Mouse (Mus musculus): ENCODE measurements around the gene Tnni3.
"Not testable (repeated sequence)": the region's sequence is repeated elsewhere in the genome, so short reads cannot be mapped to it uniquely, and the experiment has no call there.

Gene Tnni3

GRCm38 (mm10) chr7:4524212-4524922, at the start of gene Tnni3:
Gene Tnni3 (minus strand): TSS chr7:4524229.
- TF ChIP-seq GATA4 (IDR thresholded peaks at IDR 0.05; ENCODE audit: insufficient replicate concordance, low read length), result not testable (repeated sequence)

GRCm38 (mm10) chr7:4562660-4563059, 38.6 kb upstream of the Tnni3 start:
- TF ChIP-seq GATA4 (IDR thresholded peaks at IDR 0.05; ENCODE audit: insufficient replicate concordance, low read length), result no peak

GRCm38 (mm10) chr7:4557167-4557560, 33.1 kb upstream of the Tnni3 start:
- no peak for TF ChIP-seq GATA4 (IDR thresholded peaks at IDR 0.05; ENCODE audit: insufficient replicate concordance, low read length)

- TF ChIP-seq GATA4 (IDR thresholded peaks at IDR 0.05; ENCODE audit: insufficient replicate concordance, low read length), result no peak
These were observed 32.5 kb upstream of the Tnni3 start for GRCm38 (mm10) chr7:4556256-4557166.

- TF ChIP-seq GATA4 (IDR thresholded peaks at IDR 0.05; ENCODE audit: insufficient replicate concordance, low read length), result no peak
These were observed 23.2 kb upstream of the Tnni3 start, which contains the start of gene Syt5 for GRCm38 (mm10) chr7:4547221-4547641. Gene Syt5 (minus strand): TSS chr7:4547541.

- TF ChIP-seq GATA4 (IDR thresholded peaks at IDR 0.05; ENCODE audit: insufficient replicate concordance, low read length), result no peak
These were observed 22.6 kb upstream of the Tnni3 start for GRCm38 (mm10) chr7:4546591-4547131.

- no peak for TF ChIP-seq GATA4 (IDR thresholded peaks at IDR 0.05; ENCODE audit: insufficient replicate concordance, low read length)
These were observed 22.0 kb upstream of the Tnni3 start for GRCm38 (mm10) chr7:4546050-4546449.

GRCm38 (mm10) chr7:4542013-4542412, 18.0 kb upstream of the Tnni3 start:
- no peak for TF ChIP-seq GATA4 (IDR thresholded peaks at IDR 0.05; ENCODE audit: insufficient replicate concordance, low read length)

GRCm38 (mm10) chr7:4541344-4541743, 17.3 kb upstream of the Tnni3 start:
- TF ChIP-seq GATA4 (IDR thresholded peaks at IDR 0.05; ENCODE audit: insufficient replicate concordance, low read length), result no peak

- no peak for TF ChIP-seq GATA4 (IDR thresholded peaks at IDR 0.05; ENCODE audit: insufficient replicate concordance, low read length)
These were observed 15.0 kb upstream of the Tnni3 start for GRCm38 (mm10) chr7:4539019-4539418.

GRCm38 (mm10) chr7:4537181-4537580, 13.2 kb upstream of the Tnni3 start:
- TF ChIP-seq GATA4 (IDR thresholded peaks at IDR 0.05; ENCODE audit: insufficient replicate concordance, low read length), result no peak

- no peak for TF ChIP-seq GATA4 (IDR thresholded peaks at IDR 0.05; ENCODE audit: insufficient replicate concordance, low read length)
These were observed 12.3 kb upstream of the Tnni3 start for GRCm38 (mm10) chr7:4536369-4536768.

- TF ChIP-seq GATA4 (IDR thresholded peaks at IDR 0.05; ENCODE audit: insufficient replicate concordance, low read length), result no peak
These were observed 8.1 kb upstream of the Tnni3 start, which contains the start of gene Dnaaf3 for GRCm38 (mm10) chr7:4532005-4532729. Gene Dnaaf3 (minus strand): TSS chr7:4532453.

- TF ChIP-seq GATA4 (IDR thresholded peaks at IDR 0.05; ENCODE audit: insufficient replicate concordance, low read length), result no peak
These were observed 3.3 kb upstream of the Tnni3 start for GRCm38 (mm10) chr7:4527302-4527689.
